Mouse (Mus musculus) heart, postnatal 0 days (tissue): Measurements from ENCODE around the gene Racgap1.

ENCODE experiments used
- CTCF ChIP-seq: IDR thresholded peaks from 2 replicates; pipeline ENCODE4 v1.5.1; 2016; ENCODE audit warnings: antibody characterized with exemption, control low read depth, low read depth
- EP300 ChIP-seq: IDR thresholded peaks from 2 replicates; pipeline ENCODE4 v1.6.1; 2016; ENCODE audit warnings: antibody characterized with exemption, low read depth

- TF ChIP-seq CTCF (no peak), EP300 (no peak)
Observed at GRCm38 (mm10) chr15:99643832-99644231, 7.6 kb downstream of the Racgap1 start.
